Mouse (Mus musculus): ENCODE measurements around the gene Ctxn1.

Gene Ctxn1

GRCm38 (mm10) chr8:4214006-4214980, 44.8 kb downstream of the Ctxn1 start:
- peak; percentile 84 for DNase-seq (ENCODE audit: low read depth, low spot score)

- peak; percentile 51 for DNase-seq (ENCODE audit: low read depth, low spot score)
Measured at GRCm38 (mm10) chr8:4213210-4214005, 45.7 kb downstream of the Ctxn1 start.

DNA sequence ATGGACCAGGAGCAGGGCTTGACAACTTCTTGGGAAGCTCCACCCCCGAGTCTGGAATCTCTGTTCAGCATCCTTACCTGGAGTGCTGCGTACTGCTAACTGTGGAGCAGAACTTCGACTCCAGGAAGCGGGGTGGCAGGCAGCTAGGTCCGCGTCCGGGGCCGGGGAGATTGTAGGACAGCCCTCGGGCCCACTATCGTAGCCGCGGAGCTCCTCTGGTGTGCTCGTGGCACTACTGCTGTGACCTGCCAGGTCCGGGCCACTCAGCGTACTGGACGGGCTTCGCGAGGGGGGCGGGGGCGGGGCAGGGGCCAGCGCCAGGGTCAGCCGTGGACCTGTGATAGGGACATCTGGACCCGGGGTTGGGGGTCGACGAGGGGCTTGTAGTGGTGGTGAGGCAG, 46.3 kb downstream of the Ctxn1 start:
- DNase-seq (ENCODE audit: low read depth, low spot score): peak; percentile 30

DNA sequence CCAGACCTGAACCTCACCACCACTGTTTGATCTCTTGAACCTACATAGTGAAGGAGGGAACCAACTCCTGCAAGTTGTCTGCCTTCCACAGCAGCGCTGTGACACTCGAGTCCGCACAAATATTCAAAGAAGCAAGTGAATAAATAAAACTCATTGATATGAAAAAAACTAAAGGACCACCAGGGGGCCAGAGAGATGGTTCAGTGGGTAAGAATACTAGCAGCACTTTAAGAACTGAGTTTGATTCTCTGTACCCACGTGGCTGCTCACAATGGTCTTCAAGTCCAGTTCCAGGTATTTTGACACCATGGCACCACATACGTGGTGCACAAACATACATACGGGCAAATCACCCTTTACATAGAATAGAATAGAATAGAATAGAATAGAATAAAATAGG, 48.0 kb downstream of the Ctxn1 start:
- no peak for DNase-seq (ENCODE audit: low read depth, low spot score)
